Mouse (Mus musculus) myocyte (in vitro differentiated cells): ENCODE results near the gene Rhpn2. TPM values are rescaled to one million over a fixed set of nuclear protein-coding genes. Genes with fewer than 3 reads are reported as not detected.

ENCODE experiments used
- H3K27me3 ChIP-seq: one replicate; pipeline ENCODE4 v1.6.1; 2011; ENCODE audit not compliant: control insufficient read depth, insufficient read depth, insufficient read length
- H3K36me3 ChIP-seq: one replicate; pipeline ENCODE4 v1.6.1; 2011; ENCODE audit not compliant: control insufficient read depth, insufficient read depth
- H3K4me2 ChIP-seq: one replicate; pipeline ENCODE4 v1.6.1; 2011; ENCODE audit warnings: low read depth, control low read depth
- H3K4me3 ChIP-seq: one replicate; pipeline ENCODE4 v1.5.1; 2011; ENCODE audit warnings: mild to moderate bottlenecking, control low read depth, moderate library complexity
- H3K79me2 ChIP-seq: one replicate; pipeline ENCODE4 v1.6.1; 2011; ENCODE audit not compliant: control insufficient read depth, insufficient read depth
- H3ac ChIP-seq: one replicate; pipeline ENCODE4 v1.6.1; 2011; ENCODE audit not compliant: control insufficient read depth, insufficient read length
- CEBPB ChIP-seq: IDR thresholded peaks from 2 replicates; pipeline ENCODE4 v1.6.1; 2011; ENCODE audit warnings: mild to moderate bottlenecking, moderate library complexity; ENCODE audit not compliant: poor library complexity, insufficient read depth, severe bottlenecking
- E2F4 ChIP-seq: IDR thresholded peaks from one replicate; pipeline ENCODE4 v1.6.1; 2011; ENCODE audit warnings: mild to moderate bottlenecking, control low read depth, moderate library complexity; ENCODE audit not compliant: insufficient read depth
- MAX ChIP-seq: IDR thresholded peaks from one replicate; pipeline ENCODE4 v1.6.1; 2011; ENCODE audit warnings: low read depth, mild to moderate bottlenecking, control low read depth
- MYOD1 ChIP-seq, 3 experiments: IDR thresholded peaks; one replicate each; pipeline ENCODE4 v1.6.1; 2011; ENCODE audit warnings: control low read depth in 2 of 3, low read depth in 2 of 3, mild to moderate bottlenecking in 2 of 3, moderate library complexity in 1 of 3; ENCODE audit not compliant: insufficient read length in 2 of 3, control insufficient read depth in 1 of 3
- MYOG ChIP-seq, 3 experiments: IDR thresholded peaks; one replicate each; pipeline ENCODE4 v1.6.1; 2011; ENCODE audit warnings: control low read depth in 2 of 3, low read depth in 2 of 3, mild to moderate bottlenecking in 2 of 3; ENCODE audit not compliant: insufficient read length in 2 of 3, control insufficient read depth in 1 of 3, insufficient read depth in 1 of 3
- POLR2A ChIP-seq: IDR thresholded peaks from one replicate; pipeline ENCODE4 v1.6.1; 2011; ENCODE audit warnings: low read depth, mild to moderate bottlenecking, control low read depth, moderate library complexity; ENCODE audit not compliant: insufficient read length
- POLR2AphosphoS2 ChIP-seq: IDR thresholded peaks from one replicate; pipeline ENCODE4 v1.6.1; 2011; ENCODE audit warnings: low read depth, control low read depth; ENCODE audit not compliant: insufficient read length
- REST ChIP-seq: IDR thresholded peaks from one replicate; pipeline ENCODE4 v1.6.1; 2011; ENCODE audit warnings: mild to moderate bottlenecking, control low read depth, moderate library complexity; ENCODE audit not compliant: insufficient read depth, insufficient read length
- SRF ChIP-seq: IDR thresholded peaks from one replicate; pipeline ENCODE4 v1.6.1; 2011; ENCODE audit warnings: low read depth; ENCODE audit not compliant: control insufficient read depth, insufficient read length
- TCF12 ChIP-seq: IDR thresholded peaks from one replicate; pipeline ENCODE4 v1.6.1; 2011; ENCODE audit warnings: mild to moderate bottlenecking, control low read depth; ENCODE audit not compliant: poor library complexity, insufficient read depth, severe bottlenecking
- TCF3 ChIP-seq: IDR thresholded peaks from one replicate; pipeline ENCODE4 v1.6.1; 2011; ENCODE audit warnings: low read depth, control low read depth; ENCODE audit not compliant: insufficient read length
- USF1 ChIP-seq: IDR thresholded peaks from one replicate; pipeline ENCODE4 v1.6.1; 2011; ENCODE audit warnings: low read depth, mild to moderate bottlenecking, control low read depth, moderate library complexity
- polyA plus RNA-seq: library from polyadenylated mRNA; unstranded; fragments of >200 nt; fragmentation: generic; extraction: Trizol; gene quantifications from one replicate; pipeline ENCODE4 v1.2.1, GENCODE M21; 2012; ENCODE audit warnings: missing spikeins

Gene Rhpn2
- polyA plus RNA-seq, 1 experiment, result 0.66 TPM

DNA sequence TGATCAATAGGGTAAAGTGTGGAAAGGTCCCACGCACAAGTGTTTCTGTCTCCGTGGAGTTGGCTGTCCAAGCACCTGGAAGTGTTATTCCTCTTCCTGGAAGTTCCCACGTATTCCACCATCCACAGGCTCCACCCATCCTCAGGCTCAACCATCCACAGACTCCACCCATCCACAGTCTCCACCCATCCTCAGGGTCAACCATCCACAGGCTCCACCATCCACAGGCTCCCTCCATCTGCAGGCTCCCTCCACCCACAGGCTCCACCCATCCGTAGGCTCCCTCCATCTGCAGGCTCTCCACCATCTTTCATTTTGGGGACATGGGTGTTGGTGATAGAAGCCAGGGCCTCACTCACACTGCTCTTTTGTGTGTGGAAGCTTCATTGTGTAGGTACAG is 67.2 kb downstream of the Rhpn2 start:
- peaks cover 5% of the 10 kb centered on the region for H3K79me2 ChIP-seq
- TF ChIP-seq REST (no peak), E2F4 (no peak), CEBPB (no peak), TCF3 (no peak), POLR2A (no peak), MYOD1 (IDR thresholded peaks at IDR 0.05; ENCODE audit: control insufficient read depth in 1 of 3, insufficient read length in 2 of 3, low read depth in 2 of 3) (no peak), MYOG (IDR thresholded peaks at IDR 0.05; ENCODE audit: control insufficient read depth in 1 of 3, insufficient read depth in 1 of 3, insufficient read length in 2 of 3, low read depth in 2 of 3) (no peak), USF1 (no peak), POLR2AphosphoS2 (no peak), MAX (no peak), SRF (no peak), TCF12 (no peak)
- no peak overlapping the region for H3ac ChIP-seq
- H3K4me3 ChIP-seq, result no peak overlapping the region
- no peak overlapping the region for H3K4me2 ChIP-seq
- peaks cover 11% of the 10 kb centered on the region for H3K36me3 ChIP-seq
- H3K27me3 ChIP-seq, result no peaks in the 10 kb centered on the region

- H3K36me3 ChIP-seq, result peaks cover 11% of the 10 kb centered on the region
Observed at GRCm38 (mm10) chr7:35415226-35415625, 81.3 kb downstream of the Rhpn2 start.

GRCm38 (mm10) chr7:35415801-35416653 is 82.1 kb downstream of the Rhpn2 start:
- H3K4me2 ChIP-seq, result no peak overlapping the region
- H3K79me2 ChIP-seq, result no peaks in the 10 kb centered on the region
- H3K36me3 ChIP-seq, result peaks cover 8% of the 10 kb centered on the region
- no peaks in the 10 kb centered on the region for H3K27me3 ChIP-seq
- no peak overlapping the region for H3ac ChIP-seq
- no peak overlapping the region for H3K4me3 ChIP-seq
- no peak for TF ChIP-seq CEBPB
- TF ChIP-seq MAX, result no peak
- no peak for TF ChIP-seq POLR2AphosphoS2
- TF ChIP-seq MYOD1 (IDR thresholded peaks at IDR 0.05; ENCODE audit: control insufficient read depth in 1 of 3, insufficient read length in 2 of 3, low read depth in 2 of 3), result no peak
- TF ChIP-seq POLR2A, result no peak
- TF ChIP-seq REST, result no peak
- TF ChIP-seq TCF3, result no peak
- TF ChIP-seq TCF12, result no peak

More at GRCm38 (mm10) chr7:35415226-35415625, 81.3 kb downstream of the Rhpn2 start:
- TF ChIP-seq MYOD1 (IDR thresholded peaks at IDR 0.05; ENCODE audit: control insufficient read depth in 1 of 3, insufficient read length in 2 of 3, low read depth in 2 of 3) (no peak), MAX (no peak), TCF12 (no peak), E2F4 (no peak), REST (no peak), POLR2A (no peak), SRF (no peak)
- Histone ChIP-seq H3K27me3 (no peaks in the 10 kb centered on the region), H3K4me2 (no peak overlapping the region), H3K79me2 (no peaks in the 10 kb centered on the region), H3ac (no peak overlapping the region), H3K4me3 (no peak overlapping the region)

GRCm38 (mm10) chr7:35416654-35416948 is 82.6 kb downstream of the Rhpn2 start:
- H3K79me2 ChIP-seq, result no peaks in the 10 kb centered on the region
- peaks cover 8% of the 10 kb centered on the region for H3K36me3 ChIP-seq
- TF ChIP-seq POLR2AphosphoS2 (no peak), E2F4 (no peak), USF1 (no peak), MYOD1 (IDR thresholded peaks at IDR 0.05; ENCODE audit: control insufficient read depth in 1 of 3, insufficient read length in 2 of 3, low read depth in 2 of 3) (no peak), MYOG (IDR thresholded peaks at IDR 0.05; ENCODE audit: control insufficient read depth in 1 of 3, insufficient read depth in 1 of 3, insufficient read length in 2 of 3, low read depth in 2 of 3) (no peak), MAX (no peak), POLR2A (no peak)

GRCm38 (mm10) chr7:35423071-35423470 is 89.1 kb downstream of the Rhpn2 start:
- no peaks in the 10 kb centered on the region for H3K79me2 ChIP-seq
- no peak overlapping the region for H3ac ChIP-seq
- H3K4me2 ChIP-seq, result no peak overlapping the region
- no peak overlapping the region for H3K4me3 ChIP-seq
- TF ChIP-seq MAX (no peak), TCF12 (no peak), POLR2AphosphoS2 (no peak), MYOG (IDR thresholded peaks at IDR 0.05; ENCODE audit: control insufficient read depth in 1 of 3, insufficient read depth in 1 of 3, insufficient read length in 2 of 3, low read depth in 2 of 3) (no peak), E2F4 (no peak), CEBPB (no peak), SRF (no peak), REST (no peak), TCF3 (no peak), USF1 (no peak), MYOD1 (IDR thresholded peaks at IDR 0.05; ENCODE audit: control insufficient read depth in 1 of 3, insufficient read length in 2 of 3, low read depth in 2 of 3) (no peak), POLR2A (no peak)
- peaks cover 15% of the 10 kb centered on the region for H3K36me3 ChIP-seq
- no peaks in the 10 kb centered on the region for H3K27me3 ChIP-seq

More at GRCm38 (mm10) chr7:35416654-35416948, 82.6 kb downstream of the Rhpn2 start:
- H3K27me3 ChIP-seq, result no peaks in the 10 kb centered on the region
- no peak overlapping the region for H3K4me2 ChIP-seq
- H3K4me3 ChIP-seq, result no peak overlapping the region
- H3ac ChIP-seq, result no peak overlapping the region
